Mouse (Mus musculus) forebrain, embryonic 13.5 days (tissue): ENCODE results near the gene Senp6. TPM values are rescaled to one million over a fixed set of nuclear protein-coding genes. Genes with fewer than 3 reads are reported as not detected.
"Not testable (repeated sequence)": the region's sequence is repeated elsewhere in the genome, so short reads cannot be mapped to it uniquely, and the experiment has no call there.

Source experiments
- ATAC-seq: fragments of 200-750 bp; cut with Nextera tagmentation; 2 replicates; pipeline ENCODE4 v1.8.0; 2017
- H3K27ac ChIP-seq: fragments of 300-500 bp; sonication (generic); 2 replicates; pipeline ENCODE4 v1.5.1; 2015; ENCODE audit warnings: inconsistent platforms, mild to moderate bottlenecking, moderate library complexity
- H3K27me3 ChIP-seq: fragments of 300-500 bp; sonication (generic); 2 replicates; pipeline ENCODE4 v1.6.1; 2015; ENCODE audit warnings: mild to moderate bottlenecking, inconsistent platforms
- H3K36me3 ChIP-seq: fragments of 300-500 bp; sonication (generic); 2 replicates; pipeline ENCODE4 v1.6.1; 2015; ENCODE audit warnings: mild to moderate bottlenecking, inconsistent platforms; ENCODE audit not compliant: poor library complexity, severe bottlenecking
- H3K4me1 ChIP-seq: fragments of 300-500 bp; sonication (generic); 2 replicates; pipeline ENCODE4 v1.6.1; 2015; ENCODE audit warnings: inconsistent platforms
- H3K4me2 ChIP-seq: fragments of 300-500 bp; sonication (generic); 2 replicates; pipeline ENCODE4 v1.6.1; 2015; ENCODE audit warnings: inconsistent platforms, mild to moderate bottlenecking, moderate library complexity
- H3K4me3 ChIP-seq: fragments of 300-500 bp; sonication (generic); 2 replicates; pipeline ENCODE4 v1.5.1; 2015; ENCODE audit warnings: mild to moderate bottlenecking, inconsistent platforms
- H3K9ac ChIP-seq: fragments of 300-500 bp; sonication (generic); 2 replicates; pipeline ENCODE4 v1.6.1; 2015; ENCODE audit warnings: mild to moderate bottlenecking, inconsistent platforms
- H3K9me3 ChIP-seq: fragments of 300-500 bp; sonication (generic); replicated peaks from 2 replicates; pipeline ENCODE4 v1.6.1; 2016; ENCODE audit warnings: inconsistent platforms
- WGBS: fragments of 180-500 bp; shearing (Covaris S2); methylation state at CpG from one replicate; pipeline ENCODE4 v1.1.7; 2015; 5-methylcytosine and 5-hydroxymethylcytosine counted together
- polyA plus RNA-seq: library from polyadenylated mRNA; unstranded; fragments of >200 nt; fragmentation: Nextera tagmentation; extraction: Ambion mirVana; gene quantifications from 2 replicates; pipeline ENCODE4 v1.2.1, GENCODE M21; 2015

Senp6 gene
- 56.9 and 59.8 TPM in 2 replicates for polyA plus RNA-seq

DNA sequence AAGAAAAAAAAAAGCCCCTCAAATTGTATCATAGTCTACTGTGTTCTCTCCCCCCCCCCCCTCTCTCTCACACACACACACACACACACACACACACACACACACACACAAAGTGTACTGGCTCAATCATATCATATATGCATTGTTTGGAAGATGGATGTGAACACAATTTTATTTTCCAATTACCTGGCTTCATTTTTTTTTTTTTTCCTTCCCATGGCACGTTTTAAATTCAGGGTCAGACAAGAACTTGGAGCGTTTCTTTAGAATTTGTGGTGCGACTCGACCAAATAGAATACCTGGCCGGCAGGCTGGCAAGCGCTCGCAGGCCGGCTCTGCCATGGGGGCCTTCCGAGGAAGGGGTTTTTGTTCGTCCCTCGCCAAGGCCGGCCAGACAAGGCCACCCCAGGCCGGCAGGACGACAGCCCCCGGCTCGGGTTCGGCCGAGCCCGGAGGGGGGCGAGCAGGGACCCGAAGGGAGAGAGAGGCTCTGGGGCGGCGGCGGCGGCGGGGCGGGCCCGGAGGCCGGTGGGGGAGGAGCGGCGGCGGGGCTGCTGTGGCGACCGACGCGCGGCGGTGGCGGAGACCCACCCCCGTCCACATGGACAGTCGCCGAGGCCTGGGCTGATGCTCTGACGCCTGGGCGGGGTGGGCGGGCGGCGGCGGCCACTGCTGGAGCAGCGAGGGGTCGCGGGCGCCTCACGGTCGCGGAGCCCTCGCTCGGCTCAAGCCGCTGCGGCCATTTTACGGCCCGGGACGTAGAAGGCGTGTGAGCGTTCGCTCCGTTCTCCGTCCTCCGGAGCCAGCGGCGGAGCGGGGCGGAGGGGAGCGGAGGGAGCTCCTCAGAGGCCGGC, at the start of gene Senp6:
Senp6 (plus strand) TSS at position 537 of the 854 bp plus-strand sequence.
- peaks cover 15% of the 10 kb centered on the region for H3K4me1 ChIP-seq

DNA sequence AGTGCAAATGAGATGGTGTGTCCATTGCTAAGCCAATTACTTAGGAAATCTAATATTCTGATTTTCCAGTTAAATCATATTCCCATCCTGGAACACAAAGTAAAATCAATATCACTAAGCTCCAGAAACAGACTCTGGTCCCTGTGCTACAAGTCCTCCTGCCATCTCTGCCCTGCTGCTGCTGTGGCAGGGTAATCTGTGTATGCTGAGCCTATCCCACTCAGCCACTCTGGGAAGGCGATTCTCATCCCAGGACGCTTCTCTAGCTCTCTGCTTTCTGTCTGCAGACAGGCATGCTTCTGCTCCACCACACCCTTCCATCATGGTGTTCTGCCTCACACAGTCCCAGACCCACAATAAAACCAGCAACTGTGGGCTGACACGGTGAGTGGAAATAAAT, 46.3 kb upstream of the Senp6 start:
- H3K4me2 ChIP-seq: no peak overlapping the region
- WGBS: 74% methylated on average over 3 of the region's 3 CpGs
- H3K36me3 ChIP-seq: no peaks in the 10 kb centered on the region
- H3K27ac ChIP-seq: no peak overlapping the region
- ATAC-seq: no peak
- H3K4me3 ChIP-seq: no peak overlapping the region
- H3K4me1 ChIP-seq: no peaks in the 10 kb centered on the region
- no peak overlapping the region for H3K9ac ChIP-seq
- H3K27me3 ChIP-seq: no peaks in the 10 kb centered on the region
- H3K9me3 ChIP-seq: no peaks in the 10 kb centered on the region

More for the DNA sequence above, at the start of gene Senp6:
- Histone ChIP-seq H3K9me3 (no peaks in the 10 kb centered on the region), H3K9ac (peak within 1 kb of the TSS; percentile 99), H3K27ac (peak within 1 kb of the TSS; percentile 100), H3K4me2 (peak within 1 kb of the TSS; percentile 71), H3K27me3 (no peaks in the 10 kb centered on the region), H3K4me3 (peak within 1 kb of the TSS; percentile 90), H3K36me3 (no peaks in the 10 kb centered on the region)
- peak; percentile 92 for ATAC-seq
- 1% methylated on average over 33 of the region's 74 CpGs for WGBS

GRCm38 (mm10) chr9:80021648-80022047, 45.1 kb upstream of the Senp6 start:
- no peaks in the 10 kb centered on the region for H3K4me1 ChIP-seq
- no peak overlapping the region for H3K4me3 ChIP-seq
- H3K4me2 ChIP-seq: no peak overlapping the region
- ATAC-seq: no peak
- H3K27ac ChIP-seq: no peak overlapping the region
- no peaks in the 10 kb centered on the region for H3K9me3 ChIP-seq
- H3K27me3 ChIP-seq: no peaks in the 10 kb centered on the region
- WGBS: 42% methylated on average over 1 of the region's 1 CpGs
- H3K9ac ChIP-seq: no peak overlapping the region
- H3K36me3 ChIP-seq: no peaks in the 10 kb centered on the region

DNA sequence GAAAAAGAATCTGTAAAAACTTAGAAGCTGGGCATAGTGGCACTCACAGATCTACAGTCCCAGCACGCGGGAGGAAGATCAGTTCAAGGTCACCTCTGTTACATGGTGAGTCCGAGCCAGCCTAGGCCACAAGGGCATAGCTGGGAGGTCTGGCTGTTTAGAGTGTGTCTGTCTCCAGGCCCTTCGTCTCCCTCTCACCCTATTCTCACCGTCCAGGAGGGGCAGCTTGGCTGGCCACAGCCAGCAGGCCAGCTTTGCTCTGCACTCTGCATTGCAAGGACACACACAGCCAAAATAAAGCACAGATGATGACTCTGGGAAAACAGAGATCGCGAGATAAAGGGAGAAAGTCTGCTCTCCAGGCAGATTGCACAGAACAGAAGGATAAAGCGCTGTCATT, 43.9 kb upstream of the Senp6 start:
- ATAC-seq: no peak
- Histone ChIP-seq H3K4me3 (no peak overlapping the region), H3K9me3 (no peaks in the 10 kb centered on the region), H3K4me2 (no peak overlapping the region), H3K9ac (no peak overlapping the region), H3K27ac (no peak overlapping the region), H3K4me1 (no peaks in the 10 kb centered on the region), H3K27me3 (no peaks in the 10 kb centered on the region), H3K36me3 (no peaks in the 10 kb centered on the region)
- WGBS: 72% methylated on average over 8 of the region's 8 CpGs

DNA sequence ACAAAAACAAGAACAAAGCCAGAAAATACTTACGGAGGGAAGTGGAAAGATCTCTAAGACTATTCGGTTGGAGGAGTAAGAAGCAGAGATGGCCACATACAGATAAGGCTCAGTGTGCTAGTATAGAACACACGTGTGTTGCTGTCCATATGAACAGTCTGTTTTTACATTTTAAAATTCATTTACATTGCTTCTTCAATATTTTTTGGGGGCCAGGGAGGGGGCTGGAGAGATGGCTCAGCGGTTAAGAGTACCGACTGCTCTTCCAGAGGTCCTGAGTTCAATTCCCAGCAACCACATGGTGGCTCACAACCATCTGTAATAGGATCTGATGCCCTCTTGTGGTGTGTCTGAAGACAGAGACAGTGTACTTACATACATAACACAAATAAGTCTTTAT, 41.4 kb upstream of the Senp6 start:
- H3K9ac ChIP-seq, H3K4me2 ChIP-seq, H3K36me3 ChIP-seq, H3K4me1 ChIP-seq, H3K27me3 ChIP-seq, H3K4me3 ChIP-seq, H3K9me3 ChIP-seq, H3K27ac ChIP-seq, ATAC-seq: not testable (repeated sequence)
- WGBS: 92% methylated on average over 5 of the region's 5 CpGs

GRCm38 (mm10) chr9:80026017-80026416, 40.7 kb upstream of the Senp6 start:
- Histone ChIP-seq H3K27ac (no peak overlapping the region), H3K27me3 (no peaks in the 10 kb centered on the region), H3K9me3 (no peaks in the 10 kb centered on the region), H3K4me1 (no peaks in the 10 kb centered on the region), H3K4me3 (no peak overlapping the region), H3K36me3 (no peaks in the 10 kb centered on the region), H3K9ac (no peak overlapping the region), H3K4me2 (no peak overlapping the region)
- ATAC-seq: peak; percentile 50; the same call in 1 of the 2 replicates
- 3% methylated on average over 2 of the region's 2 CpGs for WGBS

GRCm38 (mm10) chr9:80026581-80027021, 40.1 kb upstream of the Senp6 start:
- no peak for ATAC-seq
- no peaks in the 10 kb centered on the region for H3K36me3 ChIP-seq
- 81% methylated on average over 6 of the region's 6 CpGs for WGBS
- H3K9me3 ChIP-seq: no peaks in the 10 kb centered on the region
- no peak overlapping the region for H3K9ac ChIP-seq
- no peak overlapping the region for H3K4me2 ChIP-seq
- H3K4me3 ChIP-seq: no peak overlapping the region
- H3K27ac ChIP-seq: no peak overlapping the region
- H3K27me3 ChIP-seq: no peaks in the 10 kb centered on the region
- no peaks in the 10 kb centered on the region for H3K4me1 ChIP-seq

- no peaks in the 10 kb centered on the region for H3K4me1 ChIP-seq
- H3K4me2 ChIP-seq: no peak overlapping the region
- no peaks in the 10 kb centered on the region for H3K36me3 ChIP-seq
- no peaks in the 10 kb centered on the region for H3K27me3 ChIP-seq
- H3K4me3 ChIP-seq: no peak overlapping the region
- no peaks in the 10 kb centered on the region for H3K9me3 ChIP-seq
- ATAC-seq: no peak
- 91% methylated on average over 13 of the region's 13 CpGs for WGBS
- H3K9ac ChIP-seq: no peak overlapping the region
- H3K27ac ChIP-seq: no peak overlapping the region
Measured at GRCm38 (mm10) chr9:80037262-80037996, 29.3 kb upstream of the Senp6 start.

DNA sequence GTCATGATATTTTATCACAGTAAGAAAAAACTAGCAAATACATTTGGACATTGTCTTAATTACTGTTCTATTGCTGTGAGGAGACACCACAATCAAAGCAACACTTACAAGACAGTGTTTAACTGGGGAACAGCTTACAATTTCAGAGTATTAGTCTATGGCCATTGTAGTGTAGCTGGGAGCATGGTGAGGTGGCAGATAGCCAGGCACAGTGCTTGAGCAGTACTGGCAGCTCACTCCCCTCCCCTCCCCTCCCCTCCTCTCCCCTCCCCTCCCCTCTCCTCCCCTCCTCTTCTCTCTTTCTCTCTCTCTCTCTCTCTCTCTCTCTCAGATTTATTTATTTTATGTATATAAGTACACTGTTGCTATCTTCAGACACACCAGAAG, 28.7 kb upstream of the Senp6 start:
- Histone ChIP-seq H3K4me2 (no peak overlapping the region), H3K4me1 (no peaks in the 10 kb centered on the region), H3K36me3 (no peaks in the 10 kb centered on the region), H3K9ac (no peak overlapping the region), H3K27ac (no peak overlapping the region), H3K4me3 (no peak overlapping the region), H3K9me3 (no peaks in the 10 kb centered on the region), H3K27me3 (no peaks in the 10 kb centered on the region)
- ATAC-seq: no peak

DNA sequence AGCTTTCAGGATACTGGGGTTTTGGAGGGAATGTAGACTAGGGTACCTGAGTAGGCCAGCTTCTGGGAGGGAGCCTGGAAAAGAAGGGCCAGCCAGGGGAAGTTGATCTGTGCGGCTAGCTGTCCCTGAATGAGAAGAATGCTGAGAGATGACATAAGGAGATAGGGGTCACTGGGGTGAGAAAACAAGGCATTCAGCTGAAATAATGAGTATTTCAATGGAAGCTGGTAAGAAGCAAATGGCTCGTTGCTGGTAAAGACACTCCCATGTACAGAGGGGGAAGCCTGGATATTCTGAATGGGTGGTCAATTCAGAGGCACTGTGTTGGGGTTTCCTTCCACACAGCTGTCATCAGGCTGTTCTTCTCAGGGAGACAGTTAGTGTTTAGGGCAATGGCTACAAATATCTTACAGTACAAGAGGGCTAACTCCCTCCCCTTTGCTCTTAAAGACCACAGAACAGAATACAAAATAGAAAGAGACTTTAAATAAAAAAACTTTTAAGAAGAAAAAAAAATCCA, 27.3 kb upstream of the Senp6 start:
- Histone ChIP-seq H3K36me3 (no peaks in the 10 kb centered on the region), H3K27ac (no peak overlapping the region), H3K4me3 (no peak overlapping the region), H3K4me2 (no peak overlapping the region), H3K9me3 (no peaks in the 10 kb centered on the region), H3K9ac (no peak overlapping the region), H3K27me3 (no peaks in the 10 kb centered on the region), H3K4me1 (no peaks in the 10 kb centered on the region)
- ATAC-seq: no peak
- 4% methylated on average over 2 of the region's 2 CpGs for WGBS

DNA sequence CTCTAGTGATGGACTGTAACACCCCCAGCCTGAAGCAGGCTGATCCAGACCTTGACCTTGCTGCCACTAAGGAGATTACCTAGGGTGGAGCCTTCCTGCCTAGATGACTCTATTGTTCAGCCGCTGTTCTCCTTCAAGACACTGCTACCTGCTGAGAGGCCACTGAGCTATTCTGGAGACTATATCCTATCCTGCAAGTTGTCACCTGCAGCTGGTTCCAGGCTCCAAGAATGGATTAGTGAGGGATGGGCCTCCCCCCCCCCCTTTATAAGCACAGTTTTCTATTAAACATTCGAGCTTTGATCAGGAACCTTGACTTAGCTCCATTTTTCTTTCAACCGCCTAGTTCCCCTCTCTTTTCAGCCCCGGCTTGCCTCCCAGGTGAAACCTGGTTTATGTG, 22.4 kb upstream of the Senp6 start:
- not testable (repeated sequence) for ATAC-seq, H3K36me3 ChIP-seq, H3K27me3 ChIP-seq, H3K4me2 ChIP-seq, H3K9ac ChIP-seq, H3K4me1 ChIP-seq, H3K27ac ChIP-seq, H3K4me3 ChIP-seq, H3K9me3 ChIP-seq
- 81% methylated on average over 4 of the region's 4 CpGs for WGBS

GRCm38 (mm10) chr9:80049271-80049670, 17.4 kb upstream of the Senp6 start:
- 32% methylated on average over 5 of the region's 5 CpGs for WGBS
- H3K4me1 ChIP-seq, H3K9ac ChIP-seq, ATAC-seq, H3K9me3 ChIP-seq, H3K36me3 ChIP-seq, H3K4me3 ChIP-seq, H3K27me3 ChIP-seq, H3K27ac ChIP-seq, H3K4me2 ChIP-seq: not testable (repeated sequence)
